Mouse (Mus musculus): ENCODE results near the gene Ndufb6. TPM values are rescaled to one million over a fixed set of nuclear protein-coding genes. Genes with fewer than 3 reads are reported as not detected.

The Ndufb6 gene
- total and polyA plus RNA-seq, 3 experiments = 159 to 253 (median 205) TPM

- Histone ChIP-seq H3K36me3 (replicated peaks in 1 of 2; ENCODE audit: control insufficient read depth in 1 of 2, insufficient read depth in 1 of 2, low read length in 1 of 2) (peaks cover 12 to 30% of the 10 kb centered on the region in 2 experiments), H3K4me3 (replicated peaks in 1 of 3; ENCODE audit: low read depth in 2 of 3, low read length in 2 of 3, poor library complexity in 1 of 3) (peak overlapping the region; percentile 87 to 99 (median 96)), H3K27me3 (replicated peaks) (no peaks in the 10 kb centered on the region), H3K4me1 (ENCODE audit: control insufficient read depth in 1 of 2, insufficient read depth in 2 of 2) (peaks cover 4 to 23% of the 10 kb centered on the region in 2 experiments), H3K79me2 (replicated peaks; ENCODE audit: control insufficient read depth, extremely low read depth, insufficient read depth, poor library complexity, severe bottlenecking) (peaks cover 13% of the 10 kb centered on the region), H3K27ac (ENCODE audit: insufficient read depth, low read depth) (no peak overlapping the region), H3K9ac (ENCODE audit: insufficient read depth, low read depth) (peak overlapping the region; percentile 93), H3K4me2 (ENCODE audit: insufficient read depth, low read depth, poor library complexity, severe bottlenecking) (peak overlapping the region; percentile 98), H3K9me3 (replicated peaks; ENCODE audit: low read length) (no peaks in the 10 kb centered on the region)
- dilution Hi-C loops (cut with MboI; ENCODE audit: extremely low pct_ligation_motif_present, extremely low pct_unique_long_range_greater_than_20kb, low sequenced_read_pairs) (no loop called here), in situ Hi-C loops (cut with MboI; ENCODE audit: low pct_ligation_motif_present, low pct_unique_long_range_greater_than_20kb, low sequenced_read_pairs) (no loop called here)
- DNase-seq (ENCODE audit: extremely low read depth) = no peak
- TF ChIP-seq TBP (conservative IDR thresholded peaks at IDR 0.05; ENCODE audit: low read depth, low read length) (no peak), USF1 (IDR thresholded peaks at IDR 0.05; ENCODE audit: low read depth, low read length) (no peak), UBTF (IDR thresholded peaks at IDR 0.05; ENCODE audit: low read depth, low read length) (no peak), USF2 (conservative IDR thresholded peaks at IDR 0.05; ENCODE audit: low read depth, low read length) (no peak)
Observed at GRCm38 (mm10) chr4:40278880-40279275, 343 bp downstream of the Ndufb6 start.

DNA sequence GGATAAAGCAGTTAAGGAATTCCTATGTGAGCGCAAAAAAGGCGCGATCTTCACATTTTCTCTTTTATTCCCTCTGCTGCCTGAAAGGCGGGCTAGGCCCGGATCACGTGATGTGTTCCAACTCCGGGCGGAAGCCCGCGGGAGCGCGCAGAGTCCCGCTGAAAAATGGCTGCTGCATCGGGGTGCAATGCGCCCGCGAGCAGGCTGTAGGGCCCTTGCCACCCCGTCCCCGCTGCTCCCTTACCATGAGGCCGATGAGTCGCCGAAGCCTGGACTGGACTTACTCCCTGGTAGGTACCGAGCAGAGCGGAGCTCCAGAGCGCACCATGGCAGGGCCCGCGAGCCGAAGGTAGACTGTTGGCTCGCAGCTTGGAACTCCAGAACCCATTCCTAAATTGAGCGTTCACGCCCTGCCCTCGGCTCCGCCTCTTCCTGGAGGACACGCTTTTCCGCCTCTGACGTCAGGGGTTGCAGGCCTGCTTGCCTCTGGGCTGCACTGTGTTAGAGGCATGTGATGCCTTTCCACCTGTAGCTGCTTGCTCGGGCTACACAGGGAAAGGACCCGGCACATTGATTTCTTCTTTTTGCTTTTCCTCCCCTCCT is 9.7 kb downstream of the Ndufb6 start, which contains the start of the genes Smim27 and Topors:
Smim27 (plus strand) TSS at position 150 of the 603 bp plus-strand sequence.
Topors (minus strand) TSS at position 421 of the 603 bp plus-strand sequence.
- peaks cover 44% of the 10 kb centered on the region for H3K79me2 ChIP-seq (replicated peaks; ENCODE audit: control insufficient read depth, extremely low read depth, insufficient read depth, poor library complexity, severe bottlenecking)
- peak within 1 kb of the TSS; percentile 84 to 94 (median 87) for H3K4me3 ChIP-seq (replicated peaks in 1 of 3; ENCODE audit: low read depth in 2 of 3, low read length in 2 of 3, poor library complexity in 1 of 3)
- peak within 1 kb of the TSS; percentile 54 for H3K4me2 ChIP-seq (ENCODE audit: insufficient read depth, low read depth, poor library complexity, severe bottlenecking)
- H3K27me3 ChIP-seq (replicated peaks) = no peaks in the 10 kb centered on the region
- H3K4me1 ChIP-seq (ENCODE audit: control insufficient read depth in 1 of 2, insufficient read depth in 2 of 2) = peaks cover 3 to 37% of the 10 kb centered on the region in 2 experiments; a peak in 2 of 4 replicates
- dilution Hi-C loops (cut with MboI; ENCODE audit: extremely low pct_ligation_motif_present, extremely low pct_unique_long_range_greater_than_20kb, low sequenced_read_pairs) = no loop called here
- peak within 1 kb of the TSS; percentile 94 for H3K27ac ChIP-seq (ENCODE audit: insufficient read depth, low read depth)
- DNase-seq (ENCODE audit: extremely low read depth) = peak; percentile 98
- in situ Hi-C loops (cut with MboI; ENCODE audit: low pct_ligation_motif_present, low pct_unique_long_range_greater_than_20kb, low sequenced_read_pairs) = no loop called here
- no peaks in the 10 kb centered on the region for H3K9me3 ChIP-seq (replicated peaks; ENCODE audit: low read length)
- H3K9ac ChIP-seq (ENCODE audit: insufficient read depth, low read depth) = peak within 1 kb of the TSS; percentile 83
- H3K36me3 ChIP-seq (replicated peaks in 1 of 2; ENCODE audit: control insufficient read depth in 1 of 2, insufficient read depth in 1 of 2, low read length in 1 of 2) = peaks cover 21 to 63% of the 10 kb centered on the region in 2 experiments
- TF ChIP-seq TBP (conservative IDR thresholded peaks at IDR 0.05; ENCODE audit: low read depth, low read length) (peak; percentile 90), MAFK (IDR thresholded peaks at IDR 0.05; ENCODE audit: insufficient replicate concordance, low read length) (no peak), JUN (IDR thresholded peaks at IDR 0.05; ENCODE audit: insufficient read depth, low read depth, low read length) (no peak), RAD21 (IDR thresholded peaks at IDR 0.05; ENCODE audit: low read depth, low read length) (no peak), POLR2A (IDR thresholded peaks at IDR 0.05; ENCODE audit: low read depth, low read length) (peak; percentile 98), RCOR1 (conservative IDR thresholded peaks at IDR 0.05; ENCODE audit: low read depth, low read length) (no peak), SMC3 (IDR thresholded peaks at IDR 0.05; ENCODE audit: low read depth, low read length) (peak; percentile 11; the same call in 1 of the 2 replicates), JUND (conservative IDR thresholded peaks at IDR 0.05; ENCODE audit: low read depth, low read length) (0 out of 2 replicates have a peak, but pooled peaks have one; percentile 6), ZC3H11A (IDR thresholded peaks at IDR 0.05; ENCODE audit: low read depth, low read length) (no peak), CHD2 (IDR thresholded peaks at IDR 0.05; ENCODE audit: low read length) (no peak), PAX5 (IDR thresholded peaks at IDR 0.05; ENCODE audit: low read length) (no peak), ETS1 (conservative IDR thresholded peaks at IDR 0.05; ENCODE audit: low read depth, low read length) (peak; percentile 20), MEF2A (IDR thresholded peaks at IDR 0.05; ENCODE audit: borderline replicate concordance, low read depth, low read length) (peak; percentile 54; the same call in 1 of the 2 replicates), MAZ (IDR thresholded peaks at IDR 0.05; ENCODE audit: low read depth, low read length) (0 out of 2 replicates have a peak, but pooled peaks have one; percentile 0), ZKSCAN1 (IDR thresholded peaks at IDR 0.05; ENCODE audit: borderline replicate concordance, low read depth, low read length) (no peak), ZMIZ1 (IDR thresholded peaks at IDR 0.05; ENCODE audit: low read depth, low read length) (peak; percentile 93), GABPA (IDR thresholded peaks at IDR 0.05; ENCODE audit: insufficient replicate concordance, low read depth, low read length) (no peak), CHD1 (IDR thresholded peaks at IDR 0.05; ENCODE audit: low read depth, low read length) (no peak; the same call in 1 of the 2 replicates), BHLHE40 (IDR thresholded peaks at IDR 0.05; ENCODE audit: low read depth, low read length) (peak; percentile 96), IRF4 (IDR thresholded peaks at IDR 0.05; ENCODE audit: low read depth, low read length) (0 out of 2 replicates have a peak, but pooled peaks have one; percentile 8), POLR2AphosphoS2 (IDR thresholded peaks at IDR 0.05; ENCODE audit: low read depth, low read length) (peak; percentile 92), SIN3A (IDR thresholded peaks at IDR 0.05; ENCODE audit: low read length) (peak; percentile 87), UBTF (IDR thresholded peaks at IDR 0.05; ENCODE audit: low read depth, low read length) (0 out of 2 replicates have a peak, but pooled peaks have one; percentile 22), ZNF384 (IDR thresholded peaks at IDR 0.05; ENCODE audit: low read depth, low read length) (no peak), USF1 (IDR thresholded peaks at IDR 0.05; ENCODE audit: low read depth, low read length) (peak; percentile 91), MAX (IDR thresholded peaks at IDR 0.05; ENCODE audit: low read length) (peak; percentile 86), MYC (IDR thresholded peaks at IDR 0.05; ENCODE audit: low read depth, low read length) (peak; percentile 80), MXI1 (IDR thresholded peaks at IDR 0.05; ENCODE audit: low read depth, low read length) (peak; percentile 90), EP300 (IDR thresholded peaks at IDR 0.05; ENCODE audit: low read length) (no peak), CTCF (conservative IDR thresholded peaks at IDR 0.05 in 1 of 2, IDR thresholded peaks at IDR 0.05 in 1 of 2; ENCODE audit: low read depth in 2 of 2, low read length in 2 of 2) (no peak)

Measured in CH12.LX (cell line).